Mouse (Mus musculus): ENCODE measurements at regions not wholly inside any gene's neighbourhood (a gene's known extent, or its start where the extent isn't known, plus 50 kb on each side); places are given as distances from the start of the nearest gene placed in this dataset.

GRCm38 (mm10) chr14:76882711-76883171, 153.8 kb upstream of the Ccdc122 start:
- Histone ChIP-seq H3K36me3 (ENCODE audit: control insufficient read depth, insufficient read depth, low read length) (no peaks in the 10 kb centered on the region), H3K9ac (ENCODE audit: low read depth, low read length) (no peak overlapping the region), H3K4me3 (ENCODE audit: low read depth, low read length) (no peak overlapping the region), H3K4me2 (peak overlapping the region; percentile 53), H3K4me1 (replicated peaks; ENCODE audit: control insufficient read depth, insufficient read depth, low read length) (peaks cover 18% of the 10 kb centered on the region), H3K27me3 (replicated peaks; ENCODE audit: control insufficient read depth, insufficient read depth, low read length) (no peaks in the 10 kb centered on the region), H3K27ac (ENCODE audit: low read depth, low read length) (no peak overlapping the region), H3K9me3 (ENCODE audit: control insufficient read depth, low read length) (no peaks in the 10 kb centered on the region)
- DNase-seq (ENCODE audit: low spot score) (no peak), ATAC-seq (replicated peaks; ENCODE audit: low FRiP score) (peak; percentile 75)
- WGBS, result 32% methylated on average over 5 of the region's 5 CpGs

GRCm38 (mm10) chr14:76880851-76881250, 155.7 kb upstream of the Ccdc122 start:
- Histone ChIP-seq H3K9me3 (ENCODE audit: control insufficient read depth, low read length) (no peaks in the 10 kb centered on the region), H3K36me3 (ENCODE audit: control insufficient read depth, insufficient read depth, low read length) (no peaks in the 10 kb centered on the region), H3K27ac (ENCODE audit: low read depth, low read length) (no peak overlapping the region), H3K27me3 (replicated peaks; ENCODE audit: control insufficient read depth, insufficient read depth, low read length) (no peaks in the 10 kb centered on the region), H3K9ac (ENCODE audit: low read depth, low read length) (no peak overlapping the region), H3K4me3 (ENCODE audit: low read depth, low read length) (no peak overlapping the region), H3K4me1 (replicated peaks; ENCODE audit: control insufficient read depth, insufficient read depth, low read length) (peaks cover 18% of the 10 kb centered on the region), H3K4me2 (no peak overlapping the region)
- DNase-seq (ENCODE audit: low spot score), result no peak
- ATAC-seq (replicated peaks; ENCODE audit: low FRiP score), result no peak
- 84% methylated on average over 3 of the region's 3 CpGs for WGBS

- no peak overlapping the region for H3K4me2 ChIP-seq
- 73% methylated on average over 5 of the region's 5 CpGs for WGBS
- no peak for ATAC-seq (replicated peaks; ENCODE audit: low FRiP score)
These were observed 159.3 kb upstream of the Ccdc122 start for GRCm38 (mm10) chr14:76877306-76877705.

GRCm38 (mm10) chr14:76876015-76876414, 160.6 kb upstream of the Ccdc122 start:
- no peak overlapping the region for H3K4me2 ChIP-seq
- H3K27ac ChIP-seq (ENCODE audit: low read depth, low read length), result no peak overlapping the region; the same call in 1 of the 2 replicates
- H3K36me3 ChIP-seq (ENCODE audit: control insufficient read depth, insufficient read depth, low read length), result no peaks in the 10 kb centered on the region
- 54% methylated on average over 7 of the region's 7 CpGs for WGBS
- H3K27me3 ChIP-seq (replicated peaks; ENCODE audit: control insufficient read depth, insufficient read depth, low read length), result no peaks in the 10 kb centered on the region
- no peak overlapping the region for H3K4me3 ChIP-seq (ENCODE audit: low read depth, low read length)
- no peak overlapping the region for H3K9ac ChIP-seq (ENCODE audit: low read depth, low read length)
- no peak for ATAC-seq (replicated peaks; ENCODE audit: low FRiP score)
- no peak for DNase-seq (ENCODE audit: low spot score)
- no peaks in the 10 kb centered on the region for H3K9me3 ChIP-seq (ENCODE audit: control insufficient read depth, low read length)
- peaks cover 2% of the 10 kb centered on the region; the same call in 1 of the 2 replicates for H3K4me1 ChIP-seq (replicated peaks; ENCODE audit: control insufficient read depth, insufficient read depth, low read length)

More at GRCm38 (mm10) chr14:76877306-76877705, 159.3 kb upstream of the Ccdc122 start:
- no peaks in the 10 kb centered on the region for H3K36me3 ChIP-seq (ENCODE audit: control insufficient read depth, insufficient read depth, low read length)
- no peaks in the 10 kb centered on the region for H3K27me3 ChIP-seq (replicated peaks; ENCODE audit: control insufficient read depth, insufficient read depth, low read length)
- DNase-seq (ENCODE audit: low spot score), result no peak
- H3K9me3 ChIP-seq (ENCODE audit: control insufficient read depth, low read length), result no peaks in the 10 kb centered on the region
- peaks cover 2% of the 10 kb centered on the region; the same call in 1 of the 2 replicates for H3K4me1 ChIP-seq (replicated peaks; ENCODE audit: control insufficient read depth, insufficient read depth, low read length)
- no peak overlapping the region for H3K4me3 ChIP-seq (ENCODE audit: low read depth, low read length)
- no peak overlapping the region for H3K9ac ChIP-seq (ENCODE audit: low read depth, low read length)
- H3K27ac ChIP-seq (ENCODE audit: low read depth, low read length), result no peak overlapping the region

- no peak for DNase-seq (ENCODE audit: low spot score)
- Histone ChIP-seq H3K9me3 (ENCODE audit: control insufficient read depth, low read length) (no peaks in the 10 kb centered on the region), H3K9ac (ENCODE audit: low read depth, low read length) (no peak overlapping the region), H3K36me3 (ENCODE audit: control insufficient read depth, insufficient read depth, low read length) (no peaks in the 10 kb centered on the region), H3K4me3 (ENCODE audit: low read depth, low read length) (no peak overlapping the region), H3K27me3 (replicated peaks; ENCODE audit: control insufficient read depth, insufficient read depth, low read length) (no peaks in the 10 kb centered on the region), H3K27ac (ENCODE audit: low read depth, low read length) (peak overlapping the region; percentile 52; the same call in 1 of the 2 replicates), H3K4me2 (peak overlapping the region; percentile 16; the same call in 1 of the 2 replicates), H3K4me1 (replicated peaks; ENCODE audit: control insufficient read depth, insufficient read depth, low read length) (peaks cover 2% of the 10 kb centered on the region; the same call in 1 of the 2 replicates)
- WGBS, result 54% methylated on average over 8 of the region's 8 CpGs
- ATAC-seq (replicated peaks; ENCODE audit: low FRiP score), result 0 out of 2 replicates have a peak, but pooled peaks have one; percentile 41
These were observed 161.2 kb upstream of the Ccdc122 start for GRCm38 (mm10) chr14:76875266-76875900.

GRCm38 (mm10) chr14:76874542-76875265, 161.9 kb upstream of the Ccdc122 start:
- peak; percentile 84 for ATAC-seq (replicated peaks; ENCODE audit: low FRiP score)
- 50% methylated on average over 8 of the region's 8 CpGs for WGBS
- no peaks in the 10 kb centered on the region for H3K27me3 ChIP-seq (replicated peaks; ENCODE audit: control insufficient read depth, insufficient read depth, low read length)

GRCm38 (mm10) chr14:76873684-76874083, 162.9 kb upstream of the Ccdc122 start:
- ATAC-seq (replicated peaks; ENCODE audit: low FRiP score), result no peak
- H3K36me3 ChIP-seq (ENCODE audit: control insufficient read depth, insufficient read depth, low read length), result no peaks in the 10 kb centered on the region
- DNase-seq (ENCODE audit: low spot score), result no peak
- 64% methylated on average over 5 of the region's 5 CpGs for WGBS
- no peak overlapping the region for H3K4me2 ChIP-seq
- no peak overlapping the region for H3K4me3 ChIP-seq (ENCODE audit: low read depth, low read length)
- H3K27me3 ChIP-seq (replicated peaks; ENCODE audit: control insufficient read depth, insufficient read depth, low read length), result no peaks in the 10 kb centered on the region
- H3K4me1 ChIP-seq (replicated peaks; ENCODE audit: control insufficient read depth, insufficient read depth, low read length), result peaks cover 2% of the 10 kb centered on the region; the same call in 1 of the 2 replicates
- H3K9ac ChIP-seq (ENCODE audit: low read depth, low read length), result no peak overlapping the region
- no peaks in the 10 kb centered on the region for H3K9me3 ChIP-seq (ENCODE audit: control insufficient read depth, low read length)
- no peak overlapping the region for H3K27ac ChIP-seq (ENCODE audit: low read depth, low read length)

More at GRCm38 (mm10) chr14:76874542-76875265, 161.9 kb upstream of the Ccdc122 start:
- H3K4me3 ChIP-seq (ENCODE audit: low read depth, low read length), result no peak overlapping the region
- peaks cover 2% of the 10 kb centered on the region; the same call in 1 of the 2 replicates for H3K4me1 ChIP-seq (replicated peaks; ENCODE audit: control insufficient read depth, insufficient read depth, low read length)
- H3K27ac ChIP-seq (ENCODE audit: low read depth, low read length), result peak overlapping the region; percentile 52; the same call in 1 of the 2 replicates
- no peak overlapping the region for H3K9ac ChIP-seq (ENCODE audit: low read depth, low read length)
- no peaks in the 10 kb centered on the region for H3K9me3 ChIP-seq (ENCODE audit: control insufficient read depth, low read length)
- DNase-seq (ENCODE audit: low spot score), result no peak
- no peaks in the 10 kb centered on the region for H3K36me3 ChIP-seq (ENCODE audit: control insufficient read depth, insufficient read depth, low read length)
- no peak overlapping the region; the same call in 1 of the 2 replicates for H3K4me2 ChIP-seq

GRCm38 (mm10) chr14:76872976-76873375, 163.6 kb upstream of the Ccdc122 start:
- Histone ChIP-seq H3K9me3 (ENCODE audit: control insufficient read depth, low read length) (no peaks in the 10 kb centered on the region), H3K4me1 (replicated peaks; ENCODE audit: control insufficient read depth, insufficient read depth, low read length) (peaks cover 2% of the 10 kb centered on the region; the same call in 1 of the 2 replicates)
- 90% methylated on average over 6 of the region's 6 CpGs for WGBS

More at GRCm38 (mm10) chr14:76872976-76873375, 163.6 kb upstream of the Ccdc122 start:
- no peak for ATAC-seq (replicated peaks; ENCODE audit: low FRiP score)
- Histone ChIP-seq H3K9ac (ENCODE audit: low read depth, low read length) (no peak overlapping the region), H3K27me3 (replicated peaks; ENCODE audit: control insufficient read depth, insufficient read depth, low read length) (no peaks in the 10 kb centered on the region), H3K4me2 (no peak overlapping the region), H3K4me3 (ENCODE audit: low read depth, low read length) (no peak overlapping the region), H3K36me3 (ENCODE audit: control insufficient read depth, insufficient read depth, low read length) (no peaks in the 10 kb centered on the region), H3K27ac (ENCODE audit: low read depth, low read length) (no peak overlapping the region)
- no peak for DNase-seq (ENCODE audit: low spot score)

Measured in liver, embryonic 11.5 days (tissue).